ENCODE assay signal across 14 mouse cellular contexts in genomic region chr9:99661606-99662166, GRCm38 (mm10). TPM values are rescaled to one million over a fixed set of nuclear protein-coding genes. Genes with fewer than 3 reads are reported as not detected.
DNase-seq lines count a peak whose midpoint lies in the region; ATAC-seq and TF ChIP-seq lines count a peak whose summit lies in the region.
"Had no signal": no experiment of that assay in that cellular context is flagged by ENCODE, and none has a peak within 500 bp of the region (broad histone marks: within the 10 kb centered on the region; RNA-seq: fewer than 3 reads in every experiment).

No protein-coding gene starts in this region.

- TF ChIP-seq CTCF in lung, postnatal 0 days (IDR thresholded peaks at IDR 0.05): 0 out of 2 replicates have a peak, but pooled peaks have one; percentile 2

- 69% methylated on average over 16 of the region's 16 CpGs for WGBS in lung, postnatal 0 days

- no peak for TF ChIP-seq EP300 in lung, postnatal 0 days (IDR thresholded peaks at IDR 0.05)

- no peak overlapping the region for H3K4me3 ChIP-seq in lung, postnatal 0 days (ENCODE audit: low read depth, low read length)

- H3K9me3 ChIP-seq in lung, postnatal 0 days (ENCODE audit: low read length): no peaks in the 10 kb centered on the region
- H3K9me3 ChIP-seq: G1E had no signal

- H3K9ac ChIP-seq in lung, postnatal 0 days (replicated peaks; ENCODE audit: low read depth): no peak overlapping the region
- H3K9ac ChIP-seq: hindbrain, embryonic 14.5 days; lung, embryonic 14.5 days had no signal

- no peak for ATAC-seq in lung, postnatal 0 days

- peak; percentile 85 for DNase-seq in heart, adult 11 months
- no peak for DNase-seq in heart, adult 8-10 months (ENCODE audit: low spot score)
- no peak for DNase-seq in lung, postnatal 0 days (ENCODE audit: low spot score)
- DNase-seq in lung, postnatal 10 days: no peak
- DNase-seq in ZHBTc4 (ENCODE audit: low read depth, low spot score): peak; percentile 49
- DNase-seq in kidney, postnatal 25 days: peak; percentile 50 to 59
- no peak for DNase-seq in frontal cortex, adult 2 months (ENCODE audit: extremely low spot score in 1 of 2, low spot score in 1 of 2)
- DNase-seq in testis, postnatal 14 days (ENCODE audit: low spot score): no peak

- no peak overlapping the region for H3K27ac ChIP-seq in lung, postnatal 0 days (ENCODE audit: low read length)
- H3K27ac ChIP-seq: hindbrain, embryonic 14.5 days had no signal

- no peaks in the 10 kb centered on the region for H3K4me1 ChIP-seq in lung, postnatal 0 days (ENCODE audit: insufficient read depth, low read depth, low read length)

- no peaks in the 10 kb centered on the region for H3K27me3 ChIP-seq in lung, postnatal 0 days (replicated peaks; ENCODE audit: insufficient read depth, low read length)

- no peaks in the 10 kb centered on the region for H3K36me3 ChIP-seq in lung, postnatal 0 days (ENCODE audit: insufficient read depth, low read length)
- H3K36me3 ChIP-seq: G1E had no signal

- H3K4me2 ChIP-seq in lung, postnatal 0 days (replicated peaks; ENCODE audit: low read depth, low read length): no peak overlapping the region; the same call in 1 of the 2 replicates
- H3K4me2 ChIP-seq: hindbrain, embryonic 14.5 days; lung, embryonic 14.5 days had no signal

RNA-seq across cellular contexts. Expression of gene Dzip1l, which starts 32.4 kb away (rescaled TPM):
- total RNA-seq in heart, adult 8-10 months (2022): 1 to 10 TPM; 3.1 to 5.1 (median 4.0) TPM
- polyA plus RNA-seq in lung, postnatal 0 days (2015; fragmentation: Nextera tagmentation; extraction: Ambion mirVana): 15.4 and 17.1 TPM in 2 replicates
- polyA plus RNA-seq in frontal cortex, adult 2 months (2012; rRNA removed): 13.7 and 17.6 TPM in 2 replicates
- polyA plus RNA-seq: G1E had no signal

RNA-seq across cellular contexts. Expression of gene A4gnt, which starts 49.4 kb away (rescaled TPM):
- not detected for total RNA-seq in heart, adult 8-10 months (2022)
- polyA plus RNA-seq in lung, postnatal 0 days (2015; fragmentation: Nextera tagmentation; extraction: Ambion mirVana): not detected in 2 replicates
- 0.06 and 0.11 TPM in 2 replicates for polyA plus RNA-seq in frontal cortex, adult 2 months (2012; rRNA removed)
- total RNA-seq: layer of hippocampus, adult 18-20 months had no signal
- polyA plus RNA-seq: G1E; gonadal fat pad, adult 2 months; hindbrain, embryonic 14.5 days; lung, embryonic 14.5 days had no signal

RNA-seq across cellular contexts. Expression of gene Cldn18, which starts 55.4 kb away (rescaled TPM):
- not detected for total RNA-seq in heart, adult 8-10 months (2022)
- polyA plus RNA-seq in lung, postnatal 0 days (2015; fragmentation: Nextera tagmentation; extraction: Ambion mirVana): 963 and 1,066 TPM in 2 replicates
- not detected in 2 replicates for polyA plus RNA-seq in frontal cortex, adult 2 months (2012; rRNA removed)
- total RNA-seq: layer of hippocampus, adult 18-20 months; left cerebral cortex, adult 8-10 months had no signal
- polyA plus RNA-seq: G1E; gonadal fat pad, adult 2 months; hindbrain, embryonic 14.5 days had no signal

Comparison
In these comparisons a context has a peak if more than half of its experiments do, and no peak if none do; other contexts are left out.
1. DNase-seq: peak in heart, adult 11 months (single experiment), ZHBTc4 (single experiment) and kidney, postnatal 25 days (2 of 2); none in heart, adult 8-10 months (single experiment), lung, postnatal 0 days (single experiment), lung, postnatal 10 days (single experiment), frontal cortex, adult 2 months (0 of 2) and testis, postnatal 14 days (single experiment).
2. RNA of gene Cldn18, which starts 55.4 kb away (polyA plus RNA-seq): 963 to 1,066 TPM in lung, postnatal 0 days; not detected in frontal cortex, adult 2 months; every median in the first group is over 100 times any median in the second.